Mouse (Mus musculus) cerebellum, adult 9-10 months (tissue): ENCODE results near the gene Igfbpl1.

Experiments used
- DNase-seq: peaks from one replicate; pipeline ENCODE4 v3.0.0; 2022

Igfbpl1 gene

DNA sequence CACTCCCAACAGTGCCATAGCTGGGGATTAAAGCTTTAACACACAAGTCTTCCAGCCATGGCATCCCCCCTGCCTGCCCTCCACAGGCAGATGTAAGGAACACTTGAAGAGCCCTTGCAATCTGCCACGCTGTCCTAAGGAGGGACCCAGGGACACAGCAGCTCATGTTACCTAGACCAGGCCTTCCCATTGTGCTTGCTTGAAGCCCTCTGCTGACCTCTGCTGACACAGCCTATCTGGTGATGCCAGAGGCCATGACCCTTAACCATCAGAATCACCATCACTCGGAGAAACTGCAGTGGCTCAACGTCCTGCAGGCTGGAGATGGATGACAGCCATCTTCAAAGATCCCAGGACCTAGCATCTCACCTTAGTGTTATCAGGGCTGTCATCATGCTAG, 4.7 kb downstream of the Igfbpl1 start:
- no peak for DNase-seq

- peak; percentile 22 for DNase-seq
Observed at GRCm38 (mm10) chr4:45820074-45820830, 6.5 kb downstream of the Igfbpl1 start.

GRCm38 (mm10) chr4:45819208-45819931, 7.4 kb downstream of the Igfbpl1 start:
- DNase-seq, result no peak

DNA sequence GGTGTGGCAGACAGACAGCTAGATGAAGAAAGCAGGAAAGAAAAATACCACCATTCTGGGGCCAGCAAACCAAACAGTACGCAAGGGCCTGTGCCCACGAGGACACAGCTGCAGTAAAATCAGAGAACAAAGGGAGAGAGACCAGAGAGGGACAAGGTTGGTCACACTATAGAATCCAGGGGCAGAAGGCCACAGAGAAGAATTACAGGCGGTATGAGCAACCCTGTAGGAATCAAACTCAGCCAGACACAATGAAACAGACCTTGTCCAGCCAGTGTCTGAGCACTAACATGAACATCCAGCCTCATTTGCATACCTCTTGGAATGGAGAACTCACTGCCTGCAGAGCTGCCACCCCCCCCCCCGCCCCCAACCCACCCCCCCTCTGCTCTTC, 7.9 kb downstream of the Igfbpl1 start:
- DNase-seq, result no peak

DNA sequence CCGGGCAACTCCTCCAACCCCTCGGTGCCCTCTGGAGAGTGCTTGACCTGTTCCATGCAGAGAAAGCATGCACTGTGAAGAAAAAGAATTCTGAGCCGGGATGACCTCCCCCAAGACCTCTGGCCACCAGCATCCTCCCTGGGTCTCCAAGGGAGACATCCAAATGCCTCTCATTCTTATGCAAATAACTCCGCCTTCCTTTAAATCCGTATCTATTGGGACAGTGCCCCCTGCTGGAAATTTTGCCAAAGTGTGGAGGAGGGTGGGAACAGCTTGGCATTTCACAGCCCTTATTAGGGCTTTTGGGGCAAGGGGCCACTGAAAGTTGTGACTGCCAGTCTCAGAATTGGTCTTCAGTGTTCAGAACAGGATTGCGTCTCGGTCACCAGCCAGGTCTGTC, 11.2 kb downstream of the Igfbpl1 start:
- peak; percentile 26 for DNase-seq

DNA sequence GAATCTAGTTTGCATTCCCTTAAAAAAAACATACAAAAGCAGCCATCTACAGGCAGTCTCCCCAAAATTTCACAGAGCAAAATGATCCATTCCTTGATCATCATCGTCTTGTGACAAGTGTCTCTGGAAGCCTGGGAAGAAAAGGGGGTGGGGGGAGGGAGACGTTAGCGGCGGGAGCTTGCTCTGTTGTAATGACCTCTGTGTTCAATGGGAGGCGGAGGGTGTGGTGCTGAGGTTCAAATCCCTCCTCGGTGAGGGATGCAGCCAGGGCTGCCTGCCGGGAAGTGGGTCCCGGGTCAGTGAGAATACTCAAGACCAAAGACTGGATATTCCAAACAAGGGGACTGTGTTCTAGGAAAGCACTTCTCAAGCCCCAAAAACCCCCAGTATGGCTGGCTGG, 15.5 kb downstream of the Igfbpl1 start:
- DNase-seq, result no peak

GRCm38 (mm10) chr4:45808034-45808433, 18.7 kb downstream of the Igfbpl1 start:
- DNase-seq, result no peak

- no peak for DNase-seq
Observed at GRCm38 (mm10) chr4:45802900-45803299, 23.8 kb downstream of the Igfbpl1 start.

- no peak for DNase-seq
Observed at GRCm38 (mm10) chr4:45799956-45800537, 26.7 kb downstream of the Igfbpl1 start.

- no peak for DNase-seq
Observed at GRCm38 (mm10) chr4:45798964-45799363, 27.8 kb downstream of the Igfbpl1 start, which contains the start of gene Aldh1b1. Gene Aldh1b1 (plus strand): TSS chr4:45799022.

DNA sequence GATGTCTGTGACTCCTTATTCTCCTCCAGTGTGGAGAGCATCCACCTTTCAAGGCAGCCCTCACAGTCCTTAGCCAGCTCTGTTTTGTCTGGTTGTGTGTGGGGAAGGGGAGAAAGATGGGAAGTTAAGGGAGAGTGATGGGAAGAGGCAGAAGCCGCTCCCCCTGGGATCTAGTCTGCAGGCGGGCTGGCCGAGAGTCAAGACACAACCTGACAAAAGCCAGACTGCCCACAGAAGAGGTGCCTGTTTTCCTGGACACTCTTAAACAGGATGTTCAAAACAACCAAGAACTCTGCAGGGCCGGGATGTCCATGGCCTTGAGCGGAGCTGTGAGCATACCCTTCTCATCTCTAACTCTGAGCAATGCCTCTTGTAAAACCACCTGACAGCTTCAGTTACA, 30.0 kb downstream of the Igfbpl1 start:
- no peak for DNase-seq

DNA sequence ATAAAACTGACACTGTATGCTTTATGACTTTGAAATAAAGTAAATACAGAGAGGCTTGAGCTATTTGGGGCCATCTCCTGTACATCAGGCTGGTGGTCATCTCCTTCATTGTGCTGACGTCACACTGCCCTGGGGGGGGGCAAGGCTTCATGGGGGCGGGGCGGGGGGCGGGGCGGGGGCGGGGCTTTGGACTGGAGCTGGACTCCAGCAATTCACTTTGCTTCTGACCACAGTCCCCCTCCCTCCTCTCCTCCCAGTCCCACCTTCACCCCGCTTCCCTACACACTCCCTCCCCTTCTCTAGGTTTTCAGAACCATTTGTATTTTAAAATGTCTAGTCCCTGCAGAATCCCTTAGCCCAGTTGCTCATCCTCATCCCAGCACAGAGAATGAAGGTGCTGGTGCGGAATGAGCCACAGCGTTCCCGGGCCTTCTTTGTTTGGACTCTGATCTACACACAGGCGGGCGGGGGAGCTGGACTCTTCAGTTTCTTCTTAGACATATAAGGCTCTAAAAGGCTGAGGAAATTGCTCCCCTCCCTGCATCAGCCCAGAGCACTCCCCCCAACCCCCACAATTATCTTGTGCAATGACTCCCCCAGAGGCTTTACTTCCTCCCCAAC, 31.4 kb downstream of the Igfbpl1 start:
- no peak for DNase-seq

- no peak for DNase-seq
Observed at GRCm38 (mm10) chr4:45790018-45790417, 36.7 kb downstream of the Igfbpl1 start.

DNA sequence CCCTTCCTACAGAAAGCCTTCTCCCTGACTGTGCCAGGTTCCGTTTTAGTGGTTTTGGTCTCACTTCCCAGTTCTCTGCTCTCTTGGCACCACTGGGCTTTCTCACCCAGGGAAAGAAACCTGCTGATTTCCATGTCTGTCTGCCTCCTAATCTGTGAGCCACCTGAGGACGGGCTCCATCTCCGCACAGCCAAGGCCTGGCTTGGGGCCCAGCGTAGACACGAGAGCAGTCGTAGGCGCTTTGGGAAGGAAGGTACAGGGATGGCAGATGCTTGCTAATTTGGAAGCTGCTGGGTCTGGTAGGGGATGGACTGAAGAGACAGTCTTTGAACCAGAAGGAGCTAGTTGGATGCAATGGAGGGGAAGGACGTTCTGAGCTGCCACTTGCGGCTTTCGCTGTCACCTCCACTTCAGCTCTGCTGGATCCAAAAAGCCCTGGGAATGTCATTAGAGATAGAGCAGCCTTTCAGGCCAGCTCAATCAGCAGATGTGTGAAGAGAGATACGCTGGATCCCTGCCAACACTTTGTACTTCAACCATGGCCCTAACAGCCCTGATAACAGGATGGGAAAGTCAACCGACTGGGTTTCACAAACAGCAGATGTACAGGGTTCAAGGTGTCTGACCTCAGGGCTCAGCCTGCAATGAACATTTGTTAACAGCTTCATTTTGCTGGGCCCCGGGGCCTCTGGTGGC, 37.3 kb downstream of the Igfbpl1 start:
- peak; percentile 81 for DNase-seq

DNA sequence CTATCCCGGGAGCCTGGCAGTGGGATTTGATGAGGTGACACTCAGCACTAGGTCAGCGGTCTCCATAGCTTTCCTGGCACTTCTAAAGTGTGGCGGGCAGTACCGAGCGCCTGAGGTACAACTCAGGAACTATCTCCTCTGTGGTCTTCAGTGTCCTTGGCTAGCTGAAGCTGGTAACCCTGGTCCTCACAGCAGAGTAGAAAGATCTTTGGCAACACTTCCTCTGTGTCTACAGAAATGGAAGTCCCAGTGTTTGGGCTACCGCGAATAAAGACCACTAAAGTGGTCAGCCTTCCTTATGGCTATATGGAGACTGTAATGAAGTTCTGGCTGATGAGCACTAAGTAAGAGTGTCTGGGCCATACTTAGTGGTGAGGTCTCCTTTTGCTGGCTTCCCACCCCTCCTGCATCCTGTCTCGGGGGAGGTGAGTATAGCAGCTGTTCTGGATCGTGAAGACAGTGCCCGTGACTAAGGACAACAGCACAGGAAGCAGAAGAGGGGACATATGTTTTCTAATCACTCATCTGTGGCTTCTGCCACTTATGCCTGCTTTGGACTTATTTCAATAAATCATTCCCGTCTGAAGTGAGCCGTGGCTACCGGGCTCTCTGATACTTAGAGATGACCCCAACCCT, 38.2 kb downstream of the Igfbpl1 start:
- DNase-seq, result no peak

DNA sequence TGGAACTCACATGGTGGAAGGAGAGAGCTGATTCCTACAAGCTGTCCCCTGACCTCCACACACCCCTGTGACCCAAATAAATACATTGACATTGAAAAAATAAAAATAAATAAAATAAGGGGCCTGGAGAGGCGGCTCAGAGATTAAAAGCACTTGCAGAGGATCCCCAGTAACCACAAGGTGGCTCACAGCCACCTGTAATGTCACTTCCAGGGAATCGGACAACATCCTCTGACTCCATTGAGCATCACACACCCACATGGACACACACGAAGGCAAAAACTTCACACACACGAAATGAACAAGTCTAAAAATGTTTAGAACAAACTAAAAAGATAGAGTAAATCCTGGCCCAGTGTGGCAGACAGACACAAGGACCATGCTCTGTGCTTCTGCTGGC, 40.0 kb downstream of the Igfbpl1 start:
- DNase-seq, result no peak

DNA sequence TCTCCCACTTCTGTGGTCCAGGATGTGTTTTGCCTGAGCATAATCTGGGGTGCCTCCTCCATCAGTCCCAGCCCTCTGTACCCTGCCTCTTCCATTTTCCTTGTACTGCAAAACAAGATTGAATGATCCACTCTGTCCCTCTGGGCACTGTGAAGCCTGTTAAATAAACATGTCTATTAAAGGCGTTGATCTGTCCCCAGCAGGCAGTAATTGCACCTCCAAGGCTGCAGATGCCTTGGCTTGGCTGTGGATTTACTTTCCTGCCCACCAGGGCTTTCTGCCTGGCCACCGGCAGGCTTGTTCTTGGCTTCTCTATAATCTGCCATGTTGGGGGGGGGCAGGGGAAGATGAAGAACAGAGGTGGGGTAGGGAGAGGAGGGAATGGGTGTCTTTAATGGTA, 40.8 kb downstream of the Igfbpl1 start:
- DNase-seq, result no peak

DNA sequence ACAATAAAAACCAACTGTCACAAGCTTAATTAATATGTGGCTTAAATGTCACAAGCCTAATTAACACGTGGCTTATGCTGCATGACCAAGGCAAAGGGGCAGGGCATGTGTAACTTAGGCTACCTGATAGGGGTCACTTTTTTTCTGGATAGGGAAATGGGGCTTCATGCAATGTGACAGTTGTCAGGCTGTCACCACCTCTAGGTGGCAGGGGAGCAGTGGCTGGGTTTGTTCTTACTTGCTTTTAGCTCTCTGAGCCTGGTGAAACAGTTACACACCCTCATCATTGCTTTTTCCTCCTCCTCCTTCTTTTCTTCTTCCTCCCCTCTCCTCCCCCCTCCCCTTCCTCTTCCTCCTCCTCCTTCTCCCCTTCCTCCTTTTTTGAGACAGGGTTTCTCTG, 43.1 kb downstream of the Igfbpl1 start:
- DNase-seq, result no peak

GRCm38 (mm10) chr4:45771619-45772018, 55.1 kb downstream of the Igfbpl1 start:
- peak; percentile 54 for DNase-seq

- DNase-seq, result no peak
Observed at GRCm38 (mm10) chr4:45771173-45771572, 55.5 kb downstream of the Igfbpl1 start.

DNA sequence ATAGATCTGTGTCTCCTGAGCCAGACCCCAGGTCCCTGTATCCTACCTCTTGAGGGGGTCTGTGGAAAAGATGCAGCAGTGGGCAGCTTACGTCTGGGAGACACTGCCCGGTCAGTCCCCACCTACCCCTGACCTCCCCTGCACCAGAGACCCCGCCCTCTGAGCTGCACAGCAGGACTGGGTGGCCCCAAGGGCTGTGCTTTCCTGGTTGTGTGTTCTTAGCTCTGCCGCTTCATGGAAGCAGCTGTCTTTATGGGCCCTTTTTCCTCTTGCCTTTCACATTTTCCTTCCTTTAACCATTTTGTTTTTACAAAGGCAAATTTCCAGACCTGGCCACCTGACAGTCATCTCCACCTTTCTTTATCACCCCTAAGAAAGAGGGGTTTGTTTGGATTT, 56.1 kb downstream of the Igfbpl1 start:
- DNase-seq, result no peak
